Mouse (Mus musculus): ENCODE results near the gene Dapk1.

- TF ChIP-seq POLR2A (IDR thresholded peaks at IDR 0.05; ENCODE audit: low read depth, low read length) = no peak
- TF ChIP-seq CTCF (IDR thresholded peaks at IDR 0.05; ENCODE audit: extremely low read depth, insufficient read depth, insufficient read length, insufficient replicate concordance) = no peak
Measured at GRCm38 (mm10) chr13:60616036-60616435, 14.3 kb downstream of the Dapk1 start.

All from spleen, adult 2 months (tissue).